Mouse (Mus musculus) lung, adult 2 months (tissue): ENCODE measurements at regions not wholly inside any gene's neighbourhood (a gene's known extent, or its start where the extent isn't known, plus 50 kb on each side); places are given as distances from the start of the nearest gene placed in this dataset.

Source experiments
- CTCF ChIP-seq: fragments of 200-500 bp; IDR thresholded peaks from 2 replicates; pipeline ENCODE4 v1.5.1; 2011; ENCODE audit warnings: mild to moderate bottlenecking, low read length, control low read depth; ENCODE audit not compliant: insufficient read depth
- POLR2A ChIP-seq: fragments of 200-500 bp; IDR thresholded peaks from 2 replicates; pipeline ENCODE4 v1.6.1; 2011; ENCODE audit warnings: low read depth, mild to moderate bottlenecking, control low read depth, low read length, borderline replicate concordance; ENCODE audit errors: extremely low read depth

DNA sequence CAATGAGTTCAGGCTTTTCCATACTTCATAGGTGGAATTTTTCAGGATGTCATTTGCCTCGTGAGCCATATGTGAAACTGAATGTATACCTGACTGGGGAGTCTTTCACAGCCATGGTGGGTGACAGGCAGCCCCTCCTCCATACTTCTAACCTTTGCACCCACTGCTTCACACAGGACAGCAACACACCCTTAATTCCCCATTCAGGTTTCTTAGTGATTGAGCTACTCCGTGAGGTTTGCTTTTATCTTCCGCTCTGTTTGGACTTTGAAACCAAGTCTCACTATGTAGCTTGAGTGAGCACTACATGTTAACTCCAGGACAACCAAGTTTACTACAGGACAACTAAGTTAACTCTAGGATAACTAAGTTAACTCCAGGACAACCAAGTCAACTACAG is 381.4 kb downstream of the Matn1 start:
- TF ChIP-seq CTCF (no peak), POLR2A (no peak)
